Mouse (Mus musculus): ENCODE measurements around the gene Prss53.

DNA sequence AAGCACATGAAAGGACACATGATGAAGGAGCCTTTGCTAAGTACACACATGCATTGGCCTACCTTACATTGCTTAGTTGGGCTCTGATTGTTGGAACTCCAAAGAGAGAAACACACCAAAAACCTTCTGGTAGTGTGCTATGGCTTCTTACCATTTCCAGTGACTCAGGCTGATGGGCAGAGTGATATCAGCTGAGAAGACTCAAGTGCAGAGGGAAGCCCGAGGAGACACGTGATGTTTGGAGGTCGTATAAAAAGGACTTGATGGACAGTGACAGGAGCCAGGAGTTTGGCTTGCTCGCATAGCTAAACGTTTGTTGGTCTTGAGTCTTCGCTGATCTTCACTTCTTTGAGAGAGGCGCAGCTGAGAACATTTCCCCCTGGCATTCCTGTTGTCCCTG is 6.8 kb upstream of the Prss53 start:
- TF ChIP-seq GATA1 (IDR thresholded peaks at IDR 0.05; ENCODE audit: low read length) (no peak), TAL1 (IDR thresholded peaks at IDR 0.05; ENCODE audit: low read length) (no peak)
